ENCODE assay signal across 16 mouse cellular contexts in the genomic region with DNA sequence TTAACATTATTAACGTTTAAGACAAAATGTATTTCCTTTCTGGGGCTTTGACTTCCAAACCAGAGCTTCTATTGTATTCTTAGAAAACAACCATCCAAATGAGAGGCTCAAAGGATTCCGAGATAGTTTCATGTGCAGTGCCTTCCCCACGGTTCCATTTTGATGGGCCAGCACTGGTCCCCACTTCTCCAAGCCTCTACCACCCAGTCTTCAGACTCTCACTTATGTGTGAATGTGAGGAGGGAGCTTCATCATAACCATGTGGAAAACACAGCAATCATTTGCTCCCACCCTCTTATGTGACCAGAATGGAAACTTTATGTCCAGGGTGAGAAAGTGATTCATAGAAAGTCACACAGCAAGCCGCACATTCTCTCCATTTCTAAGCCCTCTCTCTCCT.
DNase-seq lines count a peak whose midpoint lies in the region; ATAC-seq and TF ChIP-seq lines count a peak whose summit lies in the region.
"Had no signal": no experiment of that assay in that cellular context is flagged by ENCODE, and none has a peak within 500 bp of the region (broad histone marks: within the 10 kb centered on the region; RNA-seq: fewer than 3 reads in every experiment).

No protein-coding gene starts in this region.

- no peaks in the 10 kb centered on the region for H3K36me3 ChIP-seq in neural tube, embryonic 11.5 days (ENCODE audit: control insufficient read depth, insufficient read depth, low read length)
- no peaks in the 10 kb centered on the region for H3K36me3 ChIP-seq in forebrain, postnatal 0 days (ENCODE audit: insufficient read depth)
- H3K36me3 ChIP-seq in midbrain, embryonic 11.5 days (ENCODE audit: control insufficient read depth, insufficient read depth, low read length): no peaks in the 10 kb centered on the region
- H3K36me3 ChIP-seq in neural tube, embryonic 15.5 days: no peaks in the 10 kb centered on the region
- H3K36me3 ChIP-seq: intestine, embryonic 15.5 days had no signal

- WGBS in neural tube, embryonic 11.5 days: 43% methylated on average over 4 of the region's 4 CpGs
- WGBS in forebrain, postnatal 0 days: 38% methylated on average over 4 of the region's 4 CpGs
- WGBS in midbrain, embryonic 11.5 days: 41% methylated on average over 4 of the region's 4 CpGs
- WGBS in neural tube, embryonic 15.5 days: 28% methylated on average over 4 of the region's 4 CpGs

- no peak overlapping the region for H3K4me3 ChIP-seq in neural tube, embryonic 11.5 days (ENCODE audit: low read depth, low read length)
- no peak overlapping the region for H3K4me3 ChIP-seq in forebrain, postnatal 0 days (ENCODE audit: low read depth, low read length)
- no peak overlapping the region for H3K4me3 ChIP-seq in midbrain, embryonic 11.5 days (ENCODE audit: low read depth, low read length)
- no peak overlapping the region for H3K4me3 ChIP-seq in neural tube, embryonic 15.5 days (replicated peaks)
- no peak overlapping the region for H3K4me3 ChIP-seq in gastrocnemius, adult 2 months
- H3K4me3 ChIP-seq: erythroblast, embryonic 14.5 days; intestine, embryonic 15.5 days; megakaryocyte, embryonic 14.5 days had no signal

- no peaks in the 10 kb centered on the region for H3K9me3 ChIP-seq in neural tube, embryonic 11.5 days (ENCODE audit: control insufficient read depth, low read length)
- H3K9me3 ChIP-seq in forebrain, postnatal 0 days (ENCODE audit: low read length): no peaks in the 10 kb centered on the region
- no peaks in the 10 kb centered on the region for H3K9me3 ChIP-seq in midbrain, embryonic 11.5 days (ENCODE audit: control insufficient read depth, low read length)
- no peaks in the 10 kb centered on the region for H3K9me3 ChIP-seq in neural tube, embryonic 15.5 days (replicated peaks)
- H3K9me3 ChIP-seq: intestine, embryonic 15.5 days; megakaryocyte, embryonic 14.5 days had no signal

- peak overlapping the region; percentile 83 for H3K27ac ChIP-seq in neural tube, embryonic 11.5 days (ENCODE audit: low read depth, low read length)
- H3K27ac ChIP-seq in forebrain, postnatal 0 days (ENCODE audit: low read depth, low read length): no peak overlapping the region; the same call in 1 of the 2 replicates
- H3K27ac ChIP-seq in midbrain, embryonic 11.5 days (ENCODE audit: low read depth, low read length): peak overlapping the region; percentile 74
- peak overlapping the region; percentile 73 for H3K27ac ChIP-seq in neural tube, embryonic 15.5 days (replicated peaks)
- no peak overlapping the region for H3K27ac ChIP-seq in gastrocnemius, adult 2 months
- H3K27ac ChIP-seq: intestine, embryonic 15.5 days had no signal

- intact Hi-C loops in gastrocnemius, adult 2 months (cut with DNase I): loop anchor here (2.0 kb wide), 1 partner anchor 355 kb away; the partner anchor contains the start of gene Maml2

- H3K4me2 ChIP-seq in neural tube, embryonic 11.5 days (ENCODE audit: low read depth): no peak overlapping the region
- H3K4me2 ChIP-seq in forebrain, postnatal 0 days (ENCODE audit: low read depth): 0 out of 2 replicates have a peak overlapping the region, but pooled peaks have one; percentile 8
- peak overlapping the region; percentile 30; the same call in 1 of the 2 replicates for H3K4me2 ChIP-seq in midbrain, embryonic 11.5 days
- no peak overlapping the region for H3K4me2 ChIP-seq in neural tube, embryonic 15.5 days
- H3K4me2 ChIP-seq: intestine, embryonic 15.5 days had no signal

- peaks cover 16% of the 10 kb centered on the region; the same call in 1 of the 2 replicates for H3K4me1 ChIP-seq in neural tube, embryonic 11.5 days (ENCODE audit: control insufficient read depth, insufficient read depth, low read length)
- no peaks in the 10 kb centered on the region for H3K4me1 ChIP-seq in forebrain, postnatal 0 days (ENCODE audit: insufficient read depth)
- H3K4me1 ChIP-seq in midbrain, embryonic 11.5 days (ENCODE audit: control insufficient read depth, insufficient read depth, low read length): peaks cover 13% of the 10 kb centered on the region
- H3K4me1 ChIP-seq in neural tube, embryonic 15.5 days: peaks cover 12% of the 10 kb centered on the region
- H3K4me1 ChIP-seq: intestine, embryonic 15.5 days had no signal

- TF ChIP-seq CTCF in forebrain, postnatal 0 days (IDR thresholded peaks at IDR 0.05; ENCODE audit: low read depth): no peak
- TF ChIP-seq CTCF in gastrocnemius, adult 2 months (IDR thresholded peaks at IDR 0.05): no peak

- no peaks in the 10 kb centered on the region for H3K27me3 ChIP-seq in neural tube, embryonic 11.5 days (ENCODE audit: control insufficient read depth, insufficient read depth, low read length)
- no peaks in the 10 kb centered on the region for H3K27me3 ChIP-seq in forebrain, postnatal 0 days (ENCODE audit: insufficient read depth, low read length)
- H3K27me3 ChIP-seq in midbrain, embryonic 11.5 days (ENCODE audit: control insufficient read depth, insufficient read depth, low read length): no peaks in the 10 kb centered on the region
- no peaks in the 10 kb centered on the region for H3K27me3 ChIP-seq in neural tube, embryonic 15.5 days (replicated peaks)
- H3K27me3 ChIP-seq: intestine, embryonic 15.5 days had no signal

- peak; percentile 22; the same call in 1 of the 2 replicates for ATAC-seq in neural tube, embryonic 11.5 days (ENCODE audit: insufficient read depth, low FRiP score, low TSS enrichment)
- no peak for ATAC-seq in forebrain, postnatal 0 days
- peak; percentile 19; the same call in 1 of the 2 replicates for ATAC-seq in midbrain, embryonic 11.5 days (ENCODE audit: low FRiP score)
- 0 out of 2 replicates have a peak, but pooled peaks have one; percentile 7 for ATAC-seq in neural tube, embryonic 15.5 days (ENCODE audit: low FRiP score)
- ATAC-seq: intestine, embryonic 15.5 days had no signal

- no peak overlapping the region for H3K9ac ChIP-seq in neural tube, embryonic 11.5 days (ENCODE audit: low read length)
- no peak overlapping the region for H3K9ac ChIP-seq in forebrain, postnatal 0 days
- peak overlapping the region; percentile 52 for H3K9ac ChIP-seq in midbrain, embryonic 11.5 days (ENCODE audit: low read length)
- no peak overlapping the region for H3K9ac ChIP-seq in neural tube, embryonic 15.5 days (replicated peaks)
- H3K9ac ChIP-seq: intestine, embryonic 15.5 days had no signal

- no peak for DNase-seq in neural tube, embryonic 11.5 days (ENCODE audit: low spot score)
- DNase-seq in neural tube, embryonic 10.5 days (ENCODE audit: extremely low spot score, low spot score): no peak
- no peak for DNase-seq in forebrain, postnatal 0 days
- DNase-seq in midbrain, embryonic 11.5 days (ENCODE audit: low spot score, missing footprints): peak; percentile 89
- no peak for DNase-seq in embryo, embryonic 9.5 days (ENCODE audit: extremely low spot score)
- no peak for DNase-seq in lung, postnatal 25 days (ENCODE audit: low spot score)
- no peak for DNase-seq in gastrocnemius, adult 2 months
- DNase-seq: adrenal gland, adult 2 months; cerebellum, adult 9-10 months; heart, adult 18-20 months; kidney, postnatal 36 days; lung, adult 2 months had no signal

Comparison
In these comparisons a context has a peak if more than half of its experiments do, and no peak if none do; other contexts are left out.
1. H3K27ac ChIP-seq: peak in neural tube, embryonic 11.5 days (single experiment), midbrain, embryonic 11.5 days (single experiment) and neural tube, embryonic 15.5 days (single experiment); none in forebrain, postnatal 0 days (single experiment) and gastrocnemius, adult 2 months (single experiment).
2. H3K4me2 ChIP-seq: peak in forebrain, postnatal 0 days (single experiment) and midbrain, embryonic 11.5 days (single experiment); none in neural tube, embryonic 11.5 days (single experiment) and neural tube, embryonic 15.5 days (single experiment).